Mouse (Mus musculus) hindbrain, embryonic 16.5 days (tissue): ENCODE data around the gene Rab44. TPM values are rescaled to one million over a fixed set of nuclear protein-coding genes. Genes with fewer than 3 reads are reported as not detected.

Source experiments
- ATAC-seq: fragments of 200-750 bp; cut with Nextera tagmentation; 2 replicates; pipeline ENCODE4 v1.8.0; 2017; ENCODE audit warnings: moderate TSS enrichment, moderate library complexity
- H3K27ac ChIP-seq: fragments of 300-500 bp; sonication (generic); 2 replicates; pipeline ENCODE4 v1.5.1; 2014; ENCODE audit warnings: low read depth, mild to moderate bottlenecking, control low read depth, low read length, moderate library complexity
- H3K27me3 ChIP-seq: fragments of 300-500 bp; sonication (generic); replicated peaks from 2 replicates; pipeline ENCODE4 v1.6.1; 2014; ENCODE audit warnings: low read length; ENCODE audit not compliant: control insufficient read depth, insufficient read depth
- H3K36me3 ChIP-seq: fragments of 300-500 bp; sonication (generic); 2 replicates; pipeline ENCODE4 v1.6.1; 2014; ENCODE audit warnings: mild to moderate bottlenecking, low read length, moderate library complexity, mixed read lengths; ENCODE audit not compliant: control insufficient read depth, insufficient read depth
- H3K4me1 ChIP-seq: fragments of 300-500 bp; sonication (generic); 2 replicates; pipeline ENCODE4 v1.6.1; 2014; ENCODE audit warnings: low read depth, low read length; ENCODE audit not compliant: control insufficient read depth, insufficient read depth
- H3K4me2 ChIP-seq: fragments of 300-500 bp; sonication (generic); 2 replicates; pipeline ENCODE4 v1.6.1; 2014; ENCODE audit warnings: mild to moderate bottlenecking, low read length, control low read depth, moderate library complexity
- H3K4me3 ChIP-seq: fragments of 300-500 bp; sonication (generic); 2 replicates; pipeline ENCODE4 v1.5.1; 2014; ENCODE audit warnings: mild to moderate bottlenecking, low read length, control low read depth, moderate library complexity
- H3K9ac ChIP-seq: fragments of 300-500 bp; sonication (generic); 2 replicates; pipeline ENCODE4 v1.6.1; 2014; ENCODE audit warnings: low read depth, mild to moderate bottlenecking, control low read depth, low read length, moderate library complexity
- H3K9me3 ChIP-seq: fragments of 300-500 bp; sonication (generic); 2 replicates; pipeline ENCODE4 v1.6.1; 2014; ENCODE audit warnings: mild to moderate bottlenecking, low read length, moderate library complexity; ENCODE audit not compliant: control insufficient read depth
- WGBS: fragments of 180-500 bp; shearing (Covaris S2); extraction: QIAGEN DNeasy Blood & Tissue Kit; methylation state at CpG from one replicate; pipeline ENCODE4 v1.1.7; 2014; 5-methylcytosine and 5-hydroxymethylcytosine counted together
- polyA plus RNA-seq: library from polyadenylated mRNA; unstranded; fragments of >200 nt; fragmentation: Nextera tagmentation; extraction: Ambion mirVana; gene quantifications from 2 replicates; pipeline ENCODE4 v1.2.1, GENCODE M21; 2015

Gene Rab44
- polyA plus RNA-seq, 1 experiment from 2014 or later: 0.06 TPM

DNA sequence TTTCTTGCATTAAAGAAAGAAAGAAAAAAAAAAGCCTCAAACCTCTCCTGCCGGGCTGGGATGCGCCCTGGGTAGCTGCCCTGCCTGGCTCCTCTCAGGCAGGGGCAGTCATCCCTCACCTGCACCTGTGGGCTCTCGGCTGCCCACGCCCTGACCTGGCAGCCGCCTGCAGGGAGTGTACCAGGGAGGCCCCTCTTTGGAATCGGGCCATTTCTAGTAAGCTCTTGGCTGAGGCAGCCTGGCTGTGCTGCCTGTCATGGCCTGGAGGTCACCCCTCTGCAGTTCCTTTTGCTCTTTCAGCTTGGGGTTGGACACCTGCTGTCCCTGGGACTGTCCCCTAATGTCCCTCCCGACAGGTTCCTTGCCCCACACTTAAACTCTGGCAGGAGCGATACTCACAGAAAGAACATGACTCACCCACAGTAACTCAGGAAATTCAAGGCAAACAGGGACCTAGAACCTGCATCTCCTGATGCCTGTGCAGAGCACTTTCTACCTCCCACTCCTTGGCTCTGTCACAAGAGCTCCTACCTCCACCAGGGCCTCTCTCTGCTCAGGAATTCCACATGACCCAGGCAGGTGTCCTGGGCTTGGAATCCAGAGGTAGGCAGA is 52.1 kb downstream of the Rab44 start:
- no peak for ATAC-seq
- H3K4me3 ChIP-seq: no peak overlapping the region
- no peaks in the 10 kb centered on the region for H3K9me3 ChIP-seq
- WGBS: 30% methylated on average over 8 of the region's 8 CpGs
- no peaks in the 10 kb centered on the region for H3K36me3 ChIP-seq
- 0 out of 2 replicates have a peak overlapping the region, but pooled peaks have one; percentile 39 for H3K27ac ChIP-seq
- H3K4me2 ChIP-seq: no peak overlapping the region
- H3K4me1 ChIP-seq: peaks cover 11% of the 10 kb centered on the region
- H3K27me3 ChIP-seq: no peaks in the 10 kb centered on the region
- H3K9ac ChIP-seq: peak overlapping the region; percentile 35; the same call in 1 of the 2 replicates

- no peaks in the 10 kb centered on the region for H3K9me3 ChIP-seq
- H3K36me3 ChIP-seq: no peaks in the 10 kb centered on the region
- peaks cover 11% of the 10 kb centered on the region for H3K4me1 ChIP-seq
- no peak overlapping the region for H3K4me3 ChIP-seq
- H3K4me2 ChIP-seq: no peak overlapping the region
- 73% methylated on average over 6 of the region's 6 CpGs for WGBS
- no peak for ATAC-seq
- H3K27ac ChIP-seq: no peak overlapping the region
- H3K27me3 ChIP-seq: no peaks in the 10 kb centered on the region
- H3K9ac ChIP-seq: no peak overlapping the region
These were observed 53.4 kb downstream of the Rab44 start for GRCm38 (mm10) chr17:29167371-29167770.

DNA sequence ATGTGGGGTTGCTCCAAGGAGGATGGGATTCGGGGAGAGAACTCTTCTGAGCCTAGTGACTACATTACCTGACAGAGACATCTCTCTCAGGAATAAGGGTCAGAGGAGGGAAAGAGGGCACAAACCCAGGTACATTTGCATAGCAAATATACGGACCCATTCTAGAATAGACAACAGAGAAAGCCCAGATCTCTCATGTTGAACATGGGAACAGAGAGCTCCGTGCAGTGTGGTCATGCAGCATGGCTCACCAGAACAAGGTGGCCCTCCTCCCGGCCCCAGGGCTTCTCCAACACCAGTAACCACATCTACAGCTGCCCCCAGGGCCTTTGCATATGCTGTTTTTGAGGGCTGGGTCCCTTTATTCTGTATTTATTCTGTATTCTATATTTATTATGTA is 54.5 kb downstream of the Rab44 start:
- no peak overlapping the region for H3K4me2 ChIP-seq
- no peak overlapping the region for H3K27ac ChIP-seq
- no peaks in the 10 kb centered on the region for H3K27me3 ChIP-seq
- ATAC-seq: no peak
- no peaks in the 10 kb centered on the region for H3K36me3 ChIP-seq
- no peak overlapping the region for H3K4me3 ChIP-seq
- no peaks in the 10 kb centered on the region for H3K9me3 ChIP-seq
- 90% methylated on average over 4 of the region's 4 CpGs for WGBS
- H3K9ac ChIP-seq: no peak overlapping the region
- peaks cover 11% of the 10 kb centered on the region for H3K4me1 ChIP-seq

DNA sequence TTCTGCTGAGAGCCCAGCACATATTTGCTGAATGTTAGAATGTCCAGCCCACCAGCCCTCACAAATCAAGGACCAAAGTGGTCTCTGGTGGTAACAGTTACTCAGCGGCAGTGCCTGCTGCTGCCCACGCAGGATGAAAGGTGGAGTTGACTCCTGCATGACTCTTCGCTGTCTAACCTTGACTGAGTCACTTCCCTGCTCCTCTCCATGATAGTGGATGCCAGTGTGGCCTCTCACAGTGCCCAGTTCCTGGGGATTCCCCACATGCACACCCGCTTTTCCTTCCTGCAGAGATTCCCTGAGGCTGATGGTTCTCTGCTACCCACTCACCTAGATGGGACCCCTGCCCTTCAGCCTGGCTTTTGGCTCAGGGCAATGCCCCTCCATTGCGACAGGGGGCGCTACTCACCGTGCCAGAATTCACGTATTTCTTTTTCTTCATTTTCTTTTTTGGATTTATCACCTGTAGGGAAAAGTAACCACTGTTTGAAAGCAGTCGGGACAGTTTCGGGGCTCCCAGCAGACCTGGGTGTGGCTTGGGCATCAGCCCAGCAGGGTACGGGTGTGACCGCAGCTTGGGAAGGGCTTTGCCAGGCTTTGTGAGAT is 55.2 kb downstream of the Rab44 start:
- Histone ChIP-seq H3K27ac (no peak overlapping the region), H3K36me3 (no peaks in the 10 kb centered on the region), H3K27me3 (no peaks in the 10 kb centered on the region), H3K4me1 (peaks cover 11% of the 10 kb centered on the region), H3K9ac (no peak overlapping the region), H3K4me2 (no peak overlapping the region), H3K9me3 (no peaks in the 10 kb centered on the region), H3K4me3 (no peak overlapping the region)
- 72% methylated on average over 12 of the region's 12 CpGs for WGBS
- ATAC-seq: no peak

GRCm38 (mm10) chr17:29170431-29171000 is 56.6 kb downstream of the Rab44 start:
- no peak overlapping the region for H3K4me3 ChIP-seq
- no peaks in the 10 kb centered on the region for H3K9me3 ChIP-seq
- no peak overlapping the region for H3K27ac ChIP-seq
- peaks cover 4% of the 10 kb centered on the region for H3K4me1 ChIP-seq
- no peaks in the 10 kb centered on the region for H3K27me3 ChIP-seq
- H3K9ac ChIP-seq: no peak overlapping the region
- no peaks in the 10 kb centered on the region for H3K36me3 ChIP-seq
- 77% methylated on average over 14 of the region's 14 CpGs for WGBS
- no peak overlapping the region for H3K4me2 ChIP-seq
- no peak for ATAC-seq

DNA sequence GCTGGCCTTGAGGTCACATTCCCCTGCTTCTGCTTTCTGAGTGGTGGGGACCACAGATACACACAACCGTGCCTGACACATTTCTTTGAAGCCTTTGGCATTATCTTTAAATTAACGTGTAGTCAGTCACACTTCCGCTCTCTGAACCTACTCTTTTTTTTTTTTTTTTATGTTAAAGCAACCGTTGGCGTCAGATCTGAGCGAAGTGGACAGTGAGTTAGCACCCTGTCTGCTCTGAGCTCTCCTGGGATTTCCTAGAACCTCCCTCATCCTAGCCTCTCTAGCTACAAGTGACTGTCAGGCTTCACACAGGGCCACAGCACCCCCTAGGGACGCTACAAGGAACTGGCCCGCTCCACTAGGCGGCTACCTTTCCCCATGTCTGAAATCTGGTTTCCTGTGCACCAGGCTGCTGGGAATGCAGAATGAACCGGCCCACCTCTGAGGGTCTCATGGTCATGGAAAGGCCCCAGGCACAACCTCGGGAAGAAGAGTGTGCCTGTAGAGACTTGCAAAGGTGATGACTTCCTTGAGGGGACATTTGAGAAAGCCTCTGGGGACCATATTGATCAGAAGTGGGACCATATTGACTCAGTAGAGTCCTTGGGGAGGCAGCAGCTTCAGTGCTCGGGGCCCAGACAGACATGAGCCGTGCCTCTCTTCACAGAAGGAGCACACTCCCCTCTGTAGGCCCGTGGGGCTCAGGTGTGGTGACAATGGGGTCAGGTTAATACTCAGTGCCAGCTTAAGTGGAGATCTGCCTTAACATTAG is 57.2 kb downstream of the Rab44 start:
- Histone ChIP-seq H3K9me3 (no peaks in the 10 kb centered on the region), H3K9ac (no peak overlapping the region), H3K27me3 (no peaks in the 10 kb centered on the region), H3K4me3 (no peak overlapping the region), H3K4me2 (no peak overlapping the region), H3K36me3 (no peaks in the 10 kb centered on the region), H3K27ac (no peak overlapping the region), H3K4me1 (no peaks in the 10 kb centered on the region; the same call in none of the 2 replicates)
- peak; percentile 66; the same call in 1 of the 2 replicates for ATAC-seq
- WGBS: 25% methylated on average over 14 of the region's 14 CpGs

DNA sequence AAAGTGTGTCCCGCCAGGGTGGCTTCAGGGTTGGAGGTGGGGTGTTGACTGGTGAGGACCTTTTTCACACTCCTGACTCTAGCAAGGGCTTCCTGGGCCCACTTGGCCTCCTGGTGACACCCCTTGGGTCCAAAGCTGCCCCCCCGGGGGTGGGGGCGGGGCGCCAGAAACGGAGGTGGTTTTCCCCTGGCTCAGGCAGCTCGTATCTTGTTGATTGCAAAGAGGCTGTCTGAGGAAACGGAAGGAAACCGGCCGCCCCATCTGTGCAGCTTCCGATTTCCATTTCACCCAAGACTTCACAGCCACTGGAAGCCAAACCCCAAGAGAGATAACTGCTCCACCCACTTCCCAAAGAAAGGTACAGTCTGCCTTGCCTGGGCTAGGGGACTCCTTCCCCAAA is 58.1 kb downstream of the Rab44 start:
- Histone ChIP-seq H3K4me3 (no peak overlapping the region), H3K9me3 (no peaks in the 10 kb centered on the region), H3K27ac (no peak overlapping the region), H3K4me2 (no peak overlapping the region), H3K27me3 (no peaks in the 10 kb centered on the region), H3K4me1 (peaks cover 7% of the 10 kb centered on the region), H3K9ac (no peak overlapping the region), H3K36me3 (no peaks in the 10 kb centered on the region)
- ATAC-seq: no peak
- WGBS: 48% methylated on average over 10 of the region's 10 CpGs

- no peak for ATAC-seq
- Histone ChIP-seq H3K27ac (no peak overlapping the region), H3K36me3 (no peaks in the 10 kb centered on the region), H3K9me3 (no peaks in the 10 kb centered on the region), H3K4me1 (peaks cover 7% of the 10 kb centered on the region), H3K27me3 (no peaks in the 10 kb centered on the region), H3K9ac (no peak overlapping the region), H3K4me2 (no peak overlapping the region), H3K4me3 (no peak overlapping the region)
- 75% methylated on average over 8 of the region's 8 CpGs for WGBS
These were observed 59.2 kb downstream of the Rab44 start for GRCm38 (mm10) chr17:29173165-29173564.

DNA sequence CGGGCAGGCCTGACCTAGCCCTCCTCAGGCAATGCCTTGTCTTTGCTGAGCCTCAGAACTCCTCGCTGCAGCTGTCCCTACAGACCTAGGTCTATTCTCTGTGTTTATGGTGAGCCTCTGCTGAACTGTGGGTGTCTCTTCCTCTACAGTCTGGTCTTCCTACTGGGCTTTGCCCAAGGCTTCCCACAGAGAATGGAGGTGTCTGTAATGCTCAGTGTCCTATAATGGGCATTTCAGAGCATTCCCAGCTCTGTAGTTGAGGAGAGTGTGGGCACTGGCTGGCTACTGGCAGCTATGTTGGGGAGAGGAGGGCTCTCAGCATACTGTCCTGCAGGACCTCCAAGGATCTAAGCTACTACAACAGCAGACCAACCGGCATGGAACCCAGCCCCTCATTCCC is 61.7 kb downstream of the Rab44 start:
- Histone ChIP-seq H3K4me2 (no peak overlapping the region), H3K36me3 (no peaks in the 10 kb centered on the region), H3K4me3 (no peak overlapping the region), H3K27ac (no peak overlapping the region), H3K9me3 (no peaks in the 10 kb centered on the region), H3K4me1 (peaks cover 7% of the 10 kb centered on the region), H3K27me3 (no peaks in the 10 kb centered on the region), H3K9ac (no peak overlapping the region)
- 70% methylated on average over 3 of the region's 3 CpGs for WGBS
- ATAC-seq: no peak
